Mouse (Mus musculus): ENCODE measurements at regions not wholly inside any gene's neighbourhood (a gene's known extent, or its start where the extent isn't known, plus 50 kb on each side); places are given as distances from the start of the nearest gene placed in this dataset.

DNA sequence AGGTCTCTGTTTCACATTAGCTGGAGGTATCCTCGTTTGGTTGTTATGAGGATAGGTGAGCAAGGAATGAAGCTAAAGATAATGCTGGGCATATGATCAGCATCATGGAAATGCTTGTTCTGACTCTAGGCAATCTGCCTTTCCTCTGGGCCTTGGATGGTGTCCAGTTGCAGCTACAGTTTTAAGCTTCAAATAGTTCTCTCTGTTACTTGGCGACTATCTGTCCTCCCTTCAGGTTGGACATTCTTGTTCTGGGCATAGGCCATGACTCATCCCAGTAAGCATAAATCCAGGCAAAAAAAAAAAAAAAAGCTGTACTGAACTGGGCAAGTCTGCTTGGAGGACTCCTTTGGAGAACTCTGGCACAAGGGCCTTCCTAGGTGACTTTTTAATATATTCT, 776.9 kb downstream of the Kcnma1 start:
- DNase-seq (ENCODE audit: low spot score): no peak
- H3K4me2 ChIP-seq (ENCODE audit: low read length): no peak overlapping the region
- no peak overlapping the region for H3K4me3 ChIP-seq (replicated peaks; ENCODE audit: low read depth, low read length)
- no peak for ATAC-seq (replicated peaks; ENCODE audit: low FRiP score, low read depth)
- H3K9me3 ChIP-seq (replicated peaks; ENCODE audit: low read length): no peaks in the 10 kb centered on the region
- no peaks in the 10 kb centered on the region for H3K27me3 ChIP-seq (ENCODE audit: insufficient read depth, low read length)
- no peaks in the 10 kb centered on the region for H3K4me1 ChIP-seq (replicated peaks; ENCODE audit: insufficient read depth, low read length)
- 68% methylated on average over 2 of the region's 2 CpGs for WGBS
- no peak overlapping the region for H3K27ac ChIP-seq
- H3K36me3 ChIP-seq (ENCODE audit: insufficient read depth, low read length): no peaks in the 10 kb centered on the region
- no peak for TF ChIP-seq CTCF (IDR thresholded peaks at IDR 0.05; ENCODE audit: low read depth)
- H3K9ac ChIP-seq (ENCODE audit: low read depth, low read length): no peak overlapping the region

DNA sequence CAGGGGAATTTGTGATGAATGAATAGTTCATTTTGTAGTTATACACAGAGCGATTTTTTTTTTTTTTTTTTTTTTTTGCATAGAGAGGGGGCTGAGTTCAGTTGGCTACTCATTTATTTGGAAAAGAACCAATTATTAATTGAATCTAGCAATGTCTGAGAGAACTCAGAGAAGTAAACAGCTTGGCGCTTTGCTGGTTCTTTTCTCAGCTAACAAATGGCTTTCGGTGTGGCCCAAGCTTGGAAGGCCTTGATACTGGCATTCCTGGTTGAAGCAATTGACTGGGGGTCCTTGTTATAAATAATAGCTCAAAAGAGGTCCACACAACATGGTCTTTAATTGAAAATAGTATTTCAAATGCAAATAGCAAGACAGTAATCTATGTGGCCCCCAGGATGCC, 815.6 kb downstream of the Kcnma1 start:
- no peak for ATAC-seq (replicated peaks; ENCODE audit: low FRiP score, low read depth)
- WGBS: 88% methylated on average over 3 of the region's 3 CpGs
- peak; percentile 13 for DNase-seq (ENCODE audit: low spot score)
- Histone ChIP-seq H3K4me1 (replicated peaks; ENCODE audit: insufficient read depth, low read length) (no peaks in the 10 kb centered on the region), H3K27me3 (ENCODE audit: insufficient read depth, low read length) (no peaks in the 10 kb centered on the region), H3K36me3 (ENCODE audit: insufficient read depth, low read length) (no peaks in the 10 kb centered on the region), H3K27ac (no peak overlapping the region), H3K4me3 (replicated peaks; ENCODE audit: low read depth, low read length) (no peak overlapping the region), H3K9ac (ENCODE audit: low read depth, low read length) (no peak overlapping the region), H3K4me2 (ENCODE audit: low read length) (no peak overlapping the region), H3K9me3 (replicated peaks; ENCODE audit: low read length) (no peaks in the 10 kb centered on the region)
- no peak for TF ChIP-seq CTCF (IDR thresholded peaks at IDR 0.05; ENCODE audit: low read depth)

DNA sequence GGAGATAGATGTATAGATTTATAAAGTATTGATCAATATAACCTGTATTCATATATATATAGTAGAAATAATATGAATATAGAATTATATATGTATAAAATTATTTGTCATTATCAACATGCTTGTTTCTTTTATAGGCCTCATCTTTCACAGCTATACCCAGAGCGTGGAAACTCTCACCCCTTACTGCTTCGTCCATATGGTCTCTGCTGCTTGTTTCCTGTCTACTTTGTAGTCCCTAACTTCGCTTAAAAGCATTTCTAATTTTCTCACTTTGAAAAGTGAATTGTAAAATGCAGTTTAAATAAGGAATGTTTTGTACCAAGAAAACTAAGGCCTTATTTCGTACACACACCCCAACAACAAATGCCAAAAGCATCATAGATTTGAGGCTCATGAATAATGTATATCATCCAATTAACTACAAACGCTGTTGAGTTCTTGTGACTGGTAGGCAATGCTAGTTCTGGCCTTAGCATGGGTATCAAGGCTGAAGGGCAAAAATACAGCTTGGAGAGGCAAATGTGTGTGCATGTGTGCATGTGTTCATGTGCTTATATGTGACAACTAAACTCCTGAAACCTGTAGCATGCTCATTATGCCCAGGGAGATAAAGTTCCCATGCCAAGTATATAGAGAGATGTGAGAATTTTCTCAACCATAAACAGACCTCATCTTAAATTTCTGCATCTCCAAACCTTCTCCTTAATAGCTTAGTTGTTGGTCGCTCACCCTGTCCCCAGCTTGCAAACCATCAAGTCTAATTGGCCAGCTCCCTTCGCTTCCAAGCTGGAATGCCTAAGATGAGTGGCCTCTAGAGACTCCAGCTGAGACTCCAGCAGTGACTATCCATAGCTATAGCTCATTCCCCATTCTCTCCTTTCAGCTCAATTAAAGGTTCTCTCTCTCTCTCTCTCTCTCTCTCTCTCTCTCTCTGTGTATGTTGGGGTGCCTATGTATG, 819.4 kb downstream of the Kcnma1 start:
- Histone ChIP-seq H3K4me2 (ENCODE audit: low read length) (no peak overlapping the region), H3K27ac (no peak overlapping the region), H3K4me3 (replicated peaks; ENCODE audit: low read depth, low read length) (no peak overlapping the region), H3K27me3 (ENCODE audit: insufficient read depth, low read length) (no peaks in the 10 kb centered on the region), H3K9me3 (replicated peaks; ENCODE audit: low read length) (no peaks in the 10 kb centered on the region), H3K36me3 (ENCODE audit: insufficient read depth, low read length) (no peaks in the 10 kb centered on the region), H3K4me1 (replicated peaks; ENCODE audit: insufficient read depth, low read length) (no peaks in the 10 kb centered on the region), H3K9ac (ENCODE audit: low read depth, low read length) (no peak overlapping the region)
- ATAC-seq (replicated peaks; ENCODE audit: low FRiP score, low read depth) (no peak), DNase-seq (ENCODE audit: low spot score) (no peak)
- 77% methylated on average over 7 of the region's 7 CpGs for WGBS
- no peak for TF ChIP-seq CTCF (IDR thresholded peaks at IDR 0.05; ENCODE audit: low read depth)

DNA sequence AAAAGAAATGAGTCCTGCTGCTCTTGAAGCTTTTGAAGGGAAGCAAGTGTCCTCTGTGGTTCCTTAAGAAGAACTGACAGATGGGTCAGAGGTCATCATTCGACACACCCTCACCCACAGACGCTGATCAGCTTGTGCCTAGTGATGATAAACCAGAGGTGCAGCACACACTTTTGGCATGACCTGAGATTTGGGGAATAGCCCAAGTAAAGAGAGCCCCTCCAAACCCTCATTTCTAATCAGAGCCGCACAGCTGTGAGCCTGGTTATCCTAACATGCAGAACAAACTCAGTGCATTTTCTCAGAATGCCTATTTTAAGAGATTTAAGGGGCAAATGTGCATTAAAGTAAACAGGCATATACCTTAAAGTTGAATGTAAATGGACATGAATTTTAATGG, 821.7 kb downstream of the Kcnma1 start:
- Histone ChIP-seq H3K27me3 (ENCODE audit: insufficient read depth, low read length) (no peaks in the 10 kb centered on the region), H3K4me3 (replicated peaks; ENCODE audit: low read depth, low read length) (no peak overlapping the region), H3K4me1 (replicated peaks; ENCODE audit: insufficient read depth, low read length) (no peaks in the 10 kb centered on the region), H3K27ac (no peak overlapping the region), H3K4me2 (ENCODE audit: low read length) (no peak overlapping the region), H3K36me3 (ENCODE audit: insufficient read depth, low read length) (no peaks in the 10 kb centered on the region), H3K9ac (ENCODE audit: low read depth, low read length) (no peak overlapping the region), H3K9me3 (replicated peaks; ENCODE audit: low read length) (no peaks in the 10 kb centered on the region)
- WGBS: 50% methylated on average over 3 of the region's 3 CpGs
- no peak for DNase-seq (ENCODE audit: low spot score)
- ATAC-seq (replicated peaks; ENCODE audit: low FRiP score, low read depth): no peak
- TF ChIP-seq CTCF (IDR thresholded peaks at IDR 0.05; ENCODE audit: low read depth): no peak

DNA sequence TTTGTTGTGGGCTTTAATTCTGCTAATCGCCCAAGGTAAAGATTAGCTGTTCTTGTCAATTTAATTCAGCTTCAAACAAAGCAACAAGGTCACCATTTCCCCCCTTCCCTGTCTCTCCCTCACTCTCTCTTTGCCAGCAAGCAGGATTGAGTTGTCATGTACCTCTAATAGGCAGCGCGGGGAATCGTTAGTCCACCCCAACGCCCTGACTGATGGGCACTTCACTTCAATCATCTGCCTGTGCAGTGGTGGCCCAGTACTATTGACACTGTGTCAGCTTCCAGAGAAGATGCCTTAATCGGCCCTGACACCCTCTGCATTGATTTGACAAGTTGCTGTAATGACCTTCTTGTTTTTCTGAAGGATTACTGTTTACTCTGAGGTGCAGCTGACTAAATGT, 828.9 kb downstream of the Kcnma1 start:
- no peak for DNase-seq (ENCODE audit: low spot score)
- Histone ChIP-seq H3K4me2 (ENCODE audit: low read length) (no peak overlapping the region), H3K4me3 (replicated peaks; ENCODE audit: low read depth, low read length) (no peak overlapping the region), H3K27me3 (ENCODE audit: insufficient read depth, low read length) (no peaks in the 10 kb centered on the region), H3K36me3 (ENCODE audit: insufficient read depth, low read length) (no peaks in the 10 kb centered on the region), H3K9ac (ENCODE audit: low read depth, low read length) (no peak overlapping the region), H3K9me3 (replicated peaks; ENCODE audit: low read length) (no peaks in the 10 kb centered on the region), H3K27ac (no peak overlapping the region), H3K4me1 (replicated peaks; ENCODE audit: insufficient read depth, low read length) (no peaks in the 10 kb centered on the region)
- ATAC-seq (replicated peaks; ENCODE audit: low FRiP score, low read depth): no peak
- no peak for TF ChIP-seq CTCF (IDR thresholded peaks at IDR 0.05; ENCODE audit: low read depth)
- WGBS: 67% methylated on average over 6 of the region's 6 CpGs

DNA sequence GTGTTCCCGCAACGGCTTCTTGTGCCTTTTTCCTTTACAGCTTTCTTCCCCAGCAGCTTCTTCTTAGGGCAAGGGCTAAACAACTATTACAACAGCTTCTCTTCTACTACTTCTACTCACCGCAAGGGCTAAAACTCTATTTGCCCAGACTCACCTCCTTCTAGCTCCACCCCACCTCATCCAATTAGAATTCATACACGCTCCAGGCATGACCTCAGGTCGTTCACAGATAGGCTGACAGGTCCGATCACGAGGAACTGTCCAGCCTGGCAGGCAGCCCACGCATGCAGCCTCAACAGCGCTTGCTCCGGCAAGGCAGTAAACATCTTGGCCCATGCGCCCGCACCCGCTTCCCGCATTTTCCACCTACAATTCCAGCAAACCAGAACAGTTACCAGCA, 844.9 kb downstream of the Kcnma1 start:
- H3K4me3 ChIP-seq (replicated peaks; ENCODE audit: low read depth, low read length): no peak overlapping the region
- H3K9ac ChIP-seq (ENCODE audit: low read depth, low read length): no peak overlapping the region
- H3K4me2 ChIP-seq (ENCODE audit: low read length): no peak overlapping the region
- no peak for DNase-seq (ENCODE audit: low spot score)
- no peaks in the 10 kb centered on the region for H3K9me3 ChIP-seq (replicated peaks; ENCODE audit: low read length)
- no peaks in the 10 kb centered on the region for H3K4me1 ChIP-seq (replicated peaks; ENCODE audit: insufficient read depth, low read length)
- H3K27ac ChIP-seq: no peak overlapping the region
- TF ChIP-seq CTCF (IDR thresholded peaks at IDR 0.05; ENCODE audit: low read depth): no peak
- no peak for ATAC-seq (replicated peaks; ENCODE audit: low FRiP score, low read depth)
- no peaks in the 10 kb centered on the region for H3K36me3 ChIP-seq (ENCODE audit: insufficient read depth, low read length)
- H3K27me3 ChIP-seq (ENCODE audit: insufficient read depth, low read length): no peaks in the 10 kb centered on the region
- WGBS: 79% methylated on average over 14 of the region's 14 CpGs

All from kidney, postnatal 0 days (tissue).